Mouse (Mus musculus) brown adipose tissue, adult 24 weeks (tissue): ENCODE data around the gene Tmprss15. TPM values are rescaled to one million over a fixed set of nuclear protein-coding genes. Genes with fewer than 3 reads are reported as not detected.

Source experiments
- H3K27ac ChIP-seq: fragments of 200-500 bp; replicated peaks from 2 replicates; pipeline ENCODE4 v1.5.1; 2012; ENCODE audit warnings: low read depth, mild to moderate bottlenecking, low read length
- H3K4me1 ChIP-seq: fragments of 200-500 bp; 2 replicates; pipeline ENCODE4 v1.6.1; 2012; ENCODE audit warnings: low read length, mixed read lengths; ENCODE audit not compliant: control insufficient read depth, insufficient read depth, insufficient read length
- H3K4me3 ChIP-seq: fragments of 200-500 bp; 2 replicates; pipeline ENCODE4 v1.5.1; 2012; ENCODE audit warnings: low read depth, mild to moderate bottlenecking, low read length, moderate library complexity; ENCODE audit not compliant: insufficient read depth
- polyA plus RNA-seq: library from polyadenylated mRNA; stranded (reverse); fragments of >200 nt; gene quantifications from 2 replicates; pipeline ENCODE4 v1.2.4, GENCODE M21; 2012; ENCODE audit not compliant: missing spikeins, insufficient read depth, insufficient read length

Tmprss15 gene
- polyA plus RNA-seq: not detected in 2 replicates

- Histone ChIP-seq H3K4me3 (no peak within 1 kb of the TSS), H3K27ac (no peak within 1 kb of the TSS), H3K4me1 (no peaks in the 10 kb centered on the region)
Measured at GRCm38 (mm10) chr16:79090997-79091396, at the start of gene Tmprss15. TSS of gene Tmprss15 (minus strand) at chr16:79091097.

- H3K4me3 ChIP-seq: no peak overlapping the region
- H3K4me1 ChIP-seq: no peaks in the 10 kb centered on the region
- no peak overlapping the region for H3K27ac ChIP-seq
Measured at GRCm38 (mm10) chr16:79114879-79115278, 24.0 kb upstream of the Tmprss15 start.

- Histone ChIP-seq H3K4me1 (no peaks in the 10 kb centered on the region), H3K27ac (no peak overlapping the region), H3K4me3 (no peak overlapping the region)
Measured at GRCm38 (mm10) chr16:79109516-79109915, 18.6 kb upstream of the Tmprss15 start.

GRCm38 (mm10) chr16:79108969-79109368 lies 18.1 kb upstream of the Tmprss15 start:
- H3K4me1 ChIP-seq: no peaks in the 10 kb centered on the region
- H3K4me3 ChIP-seq: no peak overlapping the region
- H3K27ac ChIP-seq: no peak overlapping the region

- Histone ChIP-seq H3K4me1 (no peaks in the 10 kb centered on the region), H3K27ac (no peak overlapping the region), H3K4me3 (no peak overlapping the region)
Measured at GRCm38 (mm10) chr16:79100325-79100724, 9.4 kb upstream of the Tmprss15 start.

- Histone ChIP-seq H3K27ac (no peak overlapping the region), H3K4me3 (no peak overlapping the region), H3K4me1 (no peaks in the 10 kb centered on the region)
Measured at GRCm38 (mm10) chr16:79098321-79098720, 7.4 kb upstream of the Tmprss15 start.

GRCm38 (mm10) chr16:79086550-79086949 lies 4.3 kb downstream of the Tmprss15 start:
- no peak overlapping the region for H3K27ac ChIP-seq
- no peak overlapping the region for H3K4me3 ChIP-seq
- no peaks in the 10 kb centered on the region for H3K4me1 ChIP-seq

- no peak overlapping the region for H3K4me3 ChIP-seq
- no peak overlapping the region for H3K27ac ChIP-seq
- H3K4me1 ChIP-seq: no peaks in the 10 kb centered on the region
Measured at GRCm38 (mm10) chr16:79063848-79064247, 27.0 kb downstream of the Tmprss15 start.

- no peaks in the 10 kb centered on the region for H3K4me1 ChIP-seq
- H3K4me3 ChIP-seq: no peak overlapping the region
- H3K27ac ChIP-seq: no peak overlapping the region
Measured at GRCm38 (mm10) chr16:79058775-79059558, 31.9 kb downstream of the Tmprss15 start.

- Histone ChIP-seq H3K4me3 (no peak overlapping the region), H3K4me1 (no peaks in the 10 kb centered on the region), H3K27ac (no peak overlapping the region)
Measured at GRCm38 (mm10) chr16:79032593-79032992, 58.3 kb downstream of the Tmprss15 start.

- Histone ChIP-seq H3K27ac (no peak overlapping the region), H3K4me3 (no peak overlapping the region), H3K4me1 (no peaks in the 10 kb centered on the region)
Measured at GRCm38 (mm10) chr16:79002812-79003211, 88.1 kb downstream of the Tmprss15 start.

- H3K4me1 ChIP-seq: no peaks in the 10 kb centered on the region
- no peak overlapping the region for H3K4me3 ChIP-seq
- H3K27ac ChIP-seq: no peak overlapping the region
Measured at GRCm38 (mm10) chr16:79001679-79002078, 89.2 kb downstream of the Tmprss15 start.

- H3K4me3 ChIP-seq: no peak overlapping the region
- H3K27ac ChIP-seq: no peak overlapping the region
- no peaks in the 10 kb centered on the region for H3K4me1 ChIP-seq
Measured at GRCm38 (mm10) chr16:78976384-78976783, 114.5 kb downstream of the Tmprss15 start.

GRCm38 (mm10) chr16:78974099-78974498 lies 116.8 kb downstream of the Tmprss15 start:
- H3K4me3 ChIP-seq: no peak overlapping the region
- no peak overlapping the region for H3K27ac ChIP-seq
- H3K4me1 ChIP-seq: no peaks in the 10 kb centered on the region

- Histone ChIP-seq H3K27ac (no peak overlapping the region), H3K4me1 (no peaks in the 10 kb centered on the region), H3K4me3 (no peak overlapping the region)
Measured at GRCm38 (mm10) chr16:78969091-78969731, 121.7 kb downstream of the Tmprss15 start.

GRCm38 (mm10) chr16:78957434-78957833 lies 133.5 kb downstream of the Tmprss15 start:
- Histone ChIP-seq H3K4me1 (no peaks in the 10 kb centered on the region), H3K4me3 (no peak overlapping the region), H3K27ac (no peak overlapping the region)
